Mouse (Mus musculus) urinary bladder, postnatal 0 days (tissue): ENCODE data around the gene Ndc1. TPM values are rescaled to one million over a fixed set of nuclear protein-coding genes. Genes with fewer than 3 reads are reported as not detected.

Source experiments
- microRNA-seq: library from miRNA; unstranded; fragments of <30 nt; microRNA quantifications from one replicate; pipeline ENCODE4, GENCODE M21; 2016
- polyA plus RNA-seq: library from polyadenylated mRNA; unstranded; fragments of >200 nt; fragmentation: Nextera tagmentation; extraction: Ambion mirVana; gene quantifications from 2 replicates; pipeline ENCODE4 v1.2.1, GENCODE M21; 2015

Ndc1 gene
- polyA plus RNA-seq: 6.7 and 8.0 TPM in 2 replicates

DNA sequence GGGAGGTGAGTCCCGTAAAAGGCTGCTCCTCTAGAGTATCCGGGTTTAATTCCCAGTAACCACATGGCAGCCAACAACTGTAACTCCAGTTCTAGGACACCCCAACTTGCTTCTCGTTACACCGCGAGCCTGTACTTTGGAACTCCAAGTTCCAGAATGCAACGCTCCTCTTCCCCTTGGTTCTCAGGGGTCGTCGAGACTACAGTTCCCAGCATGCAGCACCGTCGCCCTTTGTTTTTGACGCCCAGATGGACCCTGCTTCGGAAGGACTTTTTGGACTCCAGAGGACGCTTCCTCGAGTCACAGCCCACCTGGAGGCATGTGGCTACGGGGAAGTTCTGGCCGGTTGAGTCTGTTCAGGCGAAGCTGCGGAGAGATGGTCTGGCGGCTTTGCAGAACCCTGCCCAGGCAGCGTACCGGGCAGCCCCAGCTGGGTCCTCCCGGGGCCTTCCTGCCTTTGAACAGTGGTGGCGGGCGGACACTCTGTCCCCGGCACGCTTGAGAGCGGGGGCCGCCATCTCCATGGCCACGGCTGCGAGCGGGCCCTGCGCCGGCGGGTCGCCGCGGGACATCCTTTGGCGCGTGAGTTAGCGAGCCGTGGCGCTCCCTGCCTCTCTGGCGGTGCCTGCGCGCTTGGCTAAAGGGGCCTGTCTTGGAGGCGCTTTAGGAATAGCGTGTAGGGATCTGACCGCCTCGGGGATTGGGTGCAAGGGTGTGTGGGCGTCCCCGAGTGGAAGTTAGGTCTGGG, at the start of gene Ndc1:
Gene Ndc1 (plus strand): TSS at position 218 of the 748 bp plus-strand sequence.

DNA sequence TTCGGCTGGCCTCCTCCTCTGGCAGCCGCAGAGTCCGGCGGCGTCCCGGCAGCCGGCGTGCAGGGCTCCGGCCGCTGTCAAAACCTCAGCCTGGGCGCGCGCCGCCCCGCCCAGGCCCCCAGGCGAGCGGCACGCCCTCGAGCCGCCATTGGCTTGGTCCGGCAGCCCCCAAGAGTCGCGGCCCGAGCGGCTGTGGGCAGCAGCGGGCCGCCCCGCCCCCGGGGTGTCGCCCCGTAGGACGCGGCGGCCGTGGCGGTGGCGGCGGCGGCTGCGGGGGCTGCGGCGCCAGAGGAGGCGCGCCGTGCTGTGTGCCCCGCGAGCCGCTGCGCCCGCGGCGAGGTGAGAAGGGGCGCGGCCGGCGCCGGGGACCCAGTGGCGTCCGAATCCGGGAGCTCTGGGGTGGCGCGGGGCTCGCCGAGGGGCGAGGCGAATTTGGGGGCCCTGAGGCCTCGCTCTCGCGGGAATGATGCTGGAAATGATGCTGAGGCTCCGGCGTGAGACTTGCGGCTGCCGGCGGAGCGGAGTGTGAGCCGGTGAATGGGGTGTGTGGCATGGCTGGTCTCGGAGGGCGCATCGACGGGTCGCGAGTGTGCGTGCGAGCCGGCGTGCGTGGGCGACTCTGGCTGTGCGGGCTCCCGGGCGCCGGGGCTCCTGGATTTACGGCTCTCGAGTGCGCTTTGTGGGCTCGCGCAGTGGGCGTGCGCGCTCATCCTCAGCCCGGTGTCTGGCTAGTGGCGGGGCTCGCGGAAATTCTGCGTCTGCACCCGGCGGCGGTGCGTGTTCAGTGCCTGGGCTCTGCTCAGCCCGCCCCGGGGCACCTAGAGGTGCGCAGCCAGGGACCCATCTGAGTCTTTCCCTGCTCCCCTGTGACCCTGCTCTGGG, 67.0 kb downstream of the Ndc1 start, which contains the start of gene Glis1:
Gene Glis1 (plus strand): TSS at position 236 of the 882 bp plus-strand sequence.

Small RNA genes lying within 50 kb of the gene (microRNA-seq; reads per million reads assigned to microRNA genes)
- not detected for gene Gm24804

Other genes with a start within 250 kb of the Ndc1 start
- gene Tmem59, start 189.4 kb upstream of the Ndc1 start, polyA plus RNA-seq: 399 and 415 TPM in 2 replicates
- 23.4 and 26.9 TPM in 2 replicates for gene Tceanc2, start 188.7 kb upstream of the Ndc1 start, polyA plus RNA-seq
- gene Ldlrad1, start 158.6 kb upstream of the Ndc1 start, polyA plus RNA-seq: not detected in 2 replicates
- 30.4 and 34.2 TPM in 2 replicates for gene Lrrc42, start 114.3 kb upstream of the Ndc1 start, polyA plus RNA-seq
- 38.6 and 46.0 TPM in 2 replicates for gene Hspb11, start 114.2 kb upstream of the Ndc1 start, polyA plus RNA-seq
- not detected in 2 replicates for gene Dio1, start 60.6 kb upstream of the Ndc1 start, polyA plus RNA-seq
- 52.3 and 54.5 TPM in 2 replicates for gene Yipf1, start 53.4 kb upstream of the Ndc1 start, polyA plus RNA-seq
- 0.29 and 0.60 TPM in 2 replicates for gene Glis1, start 66.8 kb downstream of the Ndc1 start, polyA plus RNA-seq